Mouse (Mus musculus) thymus, adult 2 months (tissue): ENCODE measurements around the gene Nr5a2. TPM values are rescaled to one million over a fixed set of nuclear protein-coding genes. Genes with fewer than 3 reads are reported as not detected.
A peak's percentile ranks its signal among the peaks of the same experiment; 100 is the strongest.

Source experiments
- DNase-seq: peaks from one replicate; pipeline ENCODE4 v3.0.0; 2021
- H3K27ac ChIP-seq: fragments of 200-500 bp; 2 replicates; pipeline ENCODE4 v1.5.1; 2012; ENCODE audit warnings: low read length, control low read depth; ENCODE audit not compliant: control insufficient read depth, insufficient read depth
- H3K27me3 ChIP-seq: fragments of 200-500 bp; 2 replicates; pipeline ENCODE4 v1.6.1; 2012; ENCODE audit warnings: mild to moderate bottlenecking, low read length, moderate library complexity, mixed read lengths; ENCODE audit not compliant: control insufficient read depth, insufficient read depth
- H3K36me3 ChIP-seq: fragments of 200-500 bp; 2 replicates; pipeline ENCODE4 v1.6.1; 2012; ENCODE audit warnings: mild to moderate bottlenecking, low read length, moderate library complexity; ENCODE audit not compliant: control insufficient read depth, insufficient read depth
- H3K4me1 ChIP-seq: fragments of 200-500 bp; replicated peaks from 2 replicates; pipeline ENCODE4 v1.6.1; 2012; ENCODE audit warnings: low read length; ENCODE audit not compliant: control insufficient read depth, insufficient read depth
- H3K4me3 ChIP-seq: fragments of 200-500 bp; 2 replicates; pipeline ENCODE4 v1.5.1; 2012; ENCODE audit warnings: mild to moderate bottlenecking, low read length, control low read depth, moderate library complexity; ENCODE audit not compliant: control insufficient read depth, insufficient read depth
- CTCF ChIP-seq: fragments of 200-500 bp; IDR thresholded peaks from 2 replicates; pipeline ENCODE4 v1.5.1; 2012; ENCODE audit warnings: mild to moderate bottlenecking, control low read depth, low read length, moderate library complexity, borderline replicate concordance; ENCODE audit not compliant: control insufficient read depth, poor library complexity, insufficient read depth; ENCODE audit errors: extremely low read depth
- POLR2A ChIP-seq: fragments of 200-500 bp; IDR thresholded peaks from 2 replicates; pipeline ENCODE4 v1.6.1; 2012; ENCODE audit warnings: mild to moderate bottlenecking, low read length, control low read depth, moderate library complexity; ENCODE audit not compliant: control insufficient read depth, poor library complexity, insufficient read depth; ENCODE audit errors: extremely low read depth
- WGBS: fragments of 180-500 bp; shearing (Covaris S2); methylation state at CpG from one replicate; pipeline ENCODE4 v1.1.7; 2018; 5-methylcytosine and 5-hydroxymethylcytosine counted together
- polyA plus RNA-seq: library from polyadenylated mRNA; depleted of rRNA; stranded (reverse); fragments of >200 nt; gene quantifications from 2 replicates; pipeline ENCODE4 v1.2.3, GENCODE M21; 2012

The Nr5a2 gene
- polyA plus RNA-seq, 1 experiment, result 0.22 TPM

DNA sequence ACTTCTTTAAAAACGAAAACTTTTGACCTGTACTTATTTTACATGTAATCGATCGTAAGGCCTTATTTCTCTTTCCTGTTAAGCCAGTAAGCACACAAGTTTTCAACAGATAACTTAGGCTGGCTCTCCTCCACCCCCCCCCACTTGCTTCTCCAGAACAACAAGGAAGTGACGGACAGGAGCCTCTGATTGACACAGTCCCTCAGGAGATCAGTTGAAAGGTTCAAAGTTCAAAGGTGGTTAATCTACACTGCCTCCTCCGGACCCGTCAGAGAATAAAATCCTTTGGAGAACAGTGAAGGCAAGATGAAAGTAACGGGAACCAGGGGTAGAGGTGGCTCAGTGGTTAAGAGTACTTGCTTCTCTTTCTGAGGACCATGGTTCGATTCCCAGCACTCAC is 80.0 kb downstream of the Nr5a2 start:
- DNase-seq, result no peak
- no peak overlapping the region for H3K4me3 ChIP-seq
- TF ChIP-seq CTCF (no peak), POLR2A (no peak)
- no peaks in the 10 kb centered on the region for H3K27me3 ChIP-seq
- no peak overlapping the region for H3K27ac ChIP-seq
- 95% methylated on average over 8 of the region's 8 CpGs for WGBS
- H3K4me1 ChIP-seq, result no peaks in the 10 kb centered on the region
- no peaks in the 10 kb centered on the region for H3K36me3 ChIP-seq

DNA sequence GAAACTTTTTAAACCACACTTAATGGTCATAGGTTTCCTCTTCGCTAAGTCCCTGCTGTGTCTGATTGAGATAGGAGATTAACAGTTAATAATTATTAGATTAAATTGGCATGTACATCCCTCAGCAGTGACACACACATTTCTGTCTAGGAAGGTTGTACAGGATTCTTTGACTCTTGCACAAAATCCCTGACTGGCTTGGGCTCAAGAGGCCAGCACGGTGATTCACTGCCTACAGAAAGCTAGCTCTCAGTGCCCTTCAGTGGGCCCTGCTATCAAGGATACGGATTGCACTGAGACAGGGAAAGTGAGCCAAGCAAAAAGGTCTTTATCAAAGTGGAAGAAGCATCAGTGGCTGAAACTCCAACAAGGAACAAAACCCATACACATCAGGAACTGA is 85.2 kb downstream of the Nr5a2 start:
- no peaks in the 10 kb centered on the region for H3K4me1 ChIP-seq
- no peaks in the 10 kb centered on the region for H3K27me3 ChIP-seq
- no peaks in the 10 kb centered on the region for H3K36me3 ChIP-seq
- WGBS, result 91% methylated on average over 3 of the region's 3 CpGs
- no peak overlapping the region for H3K4me3 ChIP-seq
- no peak for DNase-seq
- no peak overlapping the region for H3K27ac ChIP-seq
- TF ChIP-seq POLR2A (no peak), CTCF (no peak)

DNA sequence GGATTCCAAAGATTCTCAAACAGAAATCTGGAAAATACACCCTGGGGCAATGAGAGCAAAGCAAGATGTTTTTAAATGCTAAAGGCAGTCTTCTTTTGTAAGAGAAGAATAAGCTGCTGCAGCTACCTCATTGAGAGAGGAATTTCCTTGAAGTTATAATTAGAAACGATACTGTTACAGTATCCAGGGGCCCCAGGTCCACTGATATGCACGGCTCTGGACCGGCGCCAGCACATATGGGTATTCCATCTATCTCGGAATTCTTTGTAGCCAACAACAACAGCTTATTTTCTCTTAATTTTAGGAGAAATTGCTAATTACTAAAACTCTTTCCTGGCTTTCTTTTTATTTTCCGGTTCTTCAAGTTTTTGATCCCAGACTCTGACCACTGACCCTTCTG is 91.3 kb downstream of the Nr5a2 start:
- no peaks in the 10 kb centered on the region for H3K27me3 ChIP-seq
- no peak overlapping the region for H3K4me3 ChIP-seq
- H3K36me3 ChIP-seq, result no peaks in the 10 kb centered on the region
- no peaks in the 10 kb centered on the region for H3K4me1 ChIP-seq
- H3K27ac ChIP-seq, result no peak overlapping the region
- TF ChIP-seq CTCF (no peak), POLR2A (no peak)
- WGBS, result 63% methylated on average over 6 of the region's 6 CpGs
- no peak for DNase-seq

DNA sequence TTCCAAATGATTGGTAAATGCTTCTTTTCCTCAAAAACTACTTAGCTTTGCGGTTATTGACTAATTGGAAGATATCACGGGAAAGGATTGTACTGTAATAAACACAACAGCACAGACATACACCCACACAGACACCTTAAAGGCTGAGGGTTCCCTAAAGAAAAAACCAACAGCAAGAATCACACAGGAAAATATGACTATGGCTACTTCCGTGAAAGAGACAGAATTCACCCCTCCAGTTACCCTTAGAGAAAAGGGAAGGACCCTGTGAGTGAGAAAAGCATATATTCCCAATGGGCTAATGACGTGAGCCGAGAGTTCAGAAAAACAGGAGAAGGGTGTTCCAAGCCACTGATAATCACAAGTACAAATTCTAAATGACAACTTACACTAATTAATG is 92.0 kb downstream of the Nr5a2 start:
- H3K4me3 ChIP-seq, result no peak overlapping the region
- no peak for DNase-seq
- TF ChIP-seq POLR2A (no peak), CTCF (no peak)
- H3K27ac ChIP-seq, result no peak overlapping the region
- WGBS, result 87% methylated on average over 5 of the region's 5 CpGs
- no peaks in the 10 kb centered on the region for H3K27me3 ChIP-seq
- H3K4me1 ChIP-seq, result no peaks in the 10 kb centered on the region
- H3K36me3 ChIP-seq, result no peaks in the 10 kb centered on the region

DNA sequence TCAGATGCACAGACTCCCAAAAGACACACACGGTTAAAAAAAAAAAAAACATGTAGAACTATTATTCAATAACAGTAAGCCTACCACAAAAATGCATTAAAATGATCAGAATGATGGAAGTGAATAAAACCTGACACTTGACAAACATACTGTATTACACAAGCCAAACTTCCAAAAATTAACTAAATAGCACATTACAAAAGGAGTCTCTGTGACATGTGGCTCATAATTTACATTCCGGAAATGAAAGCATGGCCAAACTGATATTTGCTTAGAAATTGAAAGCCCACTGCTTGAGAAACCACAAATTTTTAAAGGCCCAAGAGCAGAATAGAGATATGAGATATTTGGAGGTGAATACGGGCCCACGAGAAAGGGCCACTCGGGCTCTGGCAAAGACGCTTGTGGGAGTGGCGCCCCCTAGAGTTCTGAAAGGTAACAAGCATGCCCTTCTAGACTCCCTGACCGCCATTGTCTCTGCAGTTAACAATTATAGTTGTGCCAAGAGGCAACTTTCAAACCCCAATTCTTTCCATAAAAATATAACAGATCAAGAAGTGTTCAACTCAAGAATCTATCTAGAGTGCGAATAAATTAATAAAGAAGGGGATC is 93.7 kb downstream of the Nr5a2 start:
- TF ChIP-seq POLR2A (no peak), CTCF (peak; percentile 65; the same call in 1 of the 2 replicates)
- H3K4me1 ChIP-seq, result no peaks in the 10 kb centered on the region
- no peaks in the 10 kb centered on the region for H3K36me3 ChIP-seq
- DNase-seq, result peak; percentile 3
- no peaks in the 10 kb centered on the region for H3K27me3 ChIP-seq
- WGBS, result 81% methylated on average over 9 of the region's 9 CpGs
- H3K4me3 ChIP-seq, result no peak overlapping the region
- no peak overlapping the region for H3K27ac ChIP-seq

DNA sequence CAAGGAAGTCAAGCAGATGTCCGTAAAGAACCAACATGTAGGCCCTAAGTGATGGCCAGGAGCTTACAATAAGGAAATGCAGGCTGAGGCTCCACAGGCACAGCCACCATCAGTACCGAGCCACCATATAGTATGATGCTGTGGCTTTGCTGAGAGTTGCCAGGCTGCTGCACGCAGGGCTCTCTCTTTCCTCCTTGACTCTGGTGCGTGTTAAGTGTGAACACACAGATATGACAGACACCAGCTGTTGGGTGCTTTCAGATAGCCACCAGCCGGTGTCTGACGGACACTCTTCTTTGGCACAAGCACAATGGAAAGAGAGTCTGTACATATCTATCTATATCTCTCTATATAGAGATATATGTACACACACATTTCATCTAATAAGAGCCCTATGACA is 97.0 kb downstream of the Nr5a2 start:
- H3K36me3 ChIP-seq, result no peaks in the 10 kb centered on the region
- no peaks in the 10 kb centered on the region for H3K27me3 ChIP-seq
- no peaks in the 10 kb centered on the region for H3K4me1 ChIP-seq
- WGBS, result 95% methylated on average over 6 of the region's 6 CpGs
- H3K4me3 ChIP-seq, result no peak overlapping the region
- no peak for DNase-seq
- H3K27ac ChIP-seq, result no peak overlapping the region
- no peak for TF ChIP-seq POLR2A
- no peak for TF ChIP-seq CTCF

DNA sequence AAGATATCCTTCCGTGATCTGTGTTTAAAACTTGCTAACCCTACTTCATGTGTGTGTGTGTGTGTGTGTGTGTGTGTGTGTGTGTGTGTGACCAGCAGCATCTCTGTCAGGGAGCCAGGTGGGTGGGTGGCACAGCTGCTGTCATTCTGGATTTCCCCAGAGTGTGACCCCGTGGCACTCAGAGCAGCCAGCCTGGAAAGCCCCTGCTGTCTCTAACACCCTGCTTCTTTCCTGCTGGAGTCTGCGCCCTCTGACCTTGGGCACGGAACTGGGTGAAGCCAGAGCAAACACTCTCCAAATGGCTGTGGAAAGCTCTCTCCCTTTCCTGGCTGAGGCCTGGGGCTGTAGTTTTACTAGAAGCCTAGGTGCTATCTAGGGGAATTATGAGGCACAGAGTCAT is 100.8 kb downstream of the Nr5a2 start:
- TF ChIP-seq POLR2A (no peak), CTCF (no peak)
- no peak for DNase-seq
- Histone ChIP-seq H3K36me3 (no peaks in the 10 kb centered on the region), H3K27me3 (no peaks in the 10 kb centered on the region), H3K4me1 (no peaks in the 10 kb centered on the region), H3K4me3 (no peak overlapping the region), H3K27ac (no peak overlapping the region)
- 75% methylated on average over 4 of the region's 4 CpGs for WGBS
